Mouse (Mus musculus): ENCODE measurements around the gene Shoc2. TPM values are rescaled to one million over a fixed set of nuclear protein-coding genes. Genes with fewer than 3 reads are reported as not detected.
A peak's percentile ranks its signal among the peaks of the same experiment; 100 is the strongest.

Shoc2 gene
- polyA plus RNA-seq, 1 experiment from 2014 or later: 31.7 TPM

GRCm38 (mm10) chr19:53964910-53965633 lies 21.0 kb downstream of the Shoc2 start:
- TF ChIP-seq CTCF (IDR thresholded peaks at IDR 0.05; ENCODE audit: low read depth): no peak
- TF ChIP-seq EP300 (optimal IDR thresholded peaks at IDR 0.05): no peak
- DNase-seq (ENCODE audit: low spot score) (no peak), ATAC-seq (ENCODE audit: low FRiP score, low TSS enrichment) (no peak)
- Histone ChIP-seq H3K4me3 (ENCODE audit: low read depth, low read length) (no peak overlapping the region), H3K4me1 (replicated peaks; ENCODE audit: control insufficient read depth, insufficient read depth) (no peaks in the 10 kb centered on the region), H3K4me2 (replicated peaks; ENCODE audit: low read depth) (no peak overlapping the region), H3K27me3 (ENCODE audit: control insufficient read depth, insufficient read depth, low read length) (no peaks in the 10 kb centered on the region), H3K27ac (replicated peaks) (no peak overlapping the region), H3K9me3 (ENCODE audit: control insufficient read depth, low read length) (no peaks in the 10 kb centered on the region), H3K36me3 (ENCODE audit: control insufficient read depth, insufficient read depth, low read length) (no peaks in the 10 kb centered on the region), H3K9ac (ENCODE audit: low read length) (no peak overlapping the region)
- WGBS: 81% methylated on average over 10 of the region's 10 CpGs

GRCm38 (mm10) chr19:53969226-53969625 lies 25.1 kb downstream of the Shoc2 start:
- no peak overlapping the region for H3K9ac ChIP-seq (ENCODE audit: low read length)
- 76% methylated on average over 3 of the region's 3 CpGs for WGBS
- DNase-seq (ENCODE audit: low spot score) (no peak), ATAC-seq (ENCODE audit: low FRiP score, low TSS enrichment) (no peak)
- no peaks in the 10 kb centered on the region for H3K4me1 ChIP-seq (replicated peaks; ENCODE audit: control insufficient read depth, insufficient read depth)
- no peak overlapping the region for H3K27ac ChIP-seq (replicated peaks)
- no peak overlapping the region for H3K4me2 ChIP-seq (replicated peaks; ENCODE audit: low read depth)
- H3K9me3 ChIP-seq (ENCODE audit: control insufficient read depth, low read length): no peaks in the 10 kb centered on the region
- no peaks in the 10 kb centered on the region for H3K36me3 ChIP-seq (ENCODE audit: control insufficient read depth, insufficient read depth, low read length)
- TF ChIP-seq CTCF (IDR thresholded peaks at IDR 0.05; ENCODE audit: low read depth) (no peak), EP300 (optimal IDR thresholded peaks at IDR 0.05) (no peak)
- H3K4me3 ChIP-seq (ENCODE audit: low read depth, low read length): no peak overlapping the region
- H3K27me3 ChIP-seq (ENCODE audit: control insufficient read depth, insufficient read depth, low read length): no peaks in the 10 kb centered on the region

- DNase-seq (ENCODE audit: low spot score) (no peak), ATAC-seq (ENCODE audit: low FRiP score, low TSS enrichment) (no peak)
- H3K36me3 ChIP-seq (ENCODE audit: control insufficient read depth, insufficient read depth, low read length): no peaks in the 10 kb centered on the region
- H3K9ac ChIP-seq (ENCODE audit: low read length): no peak overlapping the region
- no peaks in the 10 kb centered on the region for H3K27me3 ChIP-seq (ENCODE audit: control insufficient read depth, insufficient read depth, low read length)
- no peaks in the 10 kb centered on the region for H3K4me1 ChIP-seq (replicated peaks; ENCODE audit: control insufficient read depth, insufficient read depth)
- H3K4me2 ChIP-seq (replicated peaks; ENCODE audit: low read depth): no peak overlapping the region
- no peaks in the 10 kb centered on the region for H3K9me3 ChIP-seq (ENCODE audit: control insufficient read depth, low read length)
- 80% methylated on average over 7 of the region's 7 CpGs for WGBS
- no peak overlapping the region for H3K4me3 ChIP-seq (ENCODE audit: low read depth, low read length)
- no peak overlapping the region for H3K27ac ChIP-seq (replicated peaks)
- TF ChIP-seq CTCF (IDR thresholded peaks at IDR 0.05; ENCODE audit: low read depth) (no peak), EP300 (optimal IDR thresholded peaks at IDR 0.05) (no peak)
These were observed 27.8 kb downstream of the Shoc2 start for GRCm38 (mm10) chr19:53971938-53972337.

GRCm38 (mm10) chr19:53973656-53974055 lies 29.6 kb downstream of the Shoc2 start:
- no peaks in the 10 kb centered on the region for H3K27me3 ChIP-seq (ENCODE audit: control insufficient read depth, insufficient read depth, low read length)

GRCm38 (mm10) chr19:53982041-53982440 lies 37.9 kb downstream of the Shoc2 start:
- DNase-seq (ENCODE audit: low spot score) (no peak), ATAC-seq (ENCODE audit: low FRiP score, low TSS enrichment) (no peak)
- TF ChIP-seq CTCF (IDR thresholded peaks at IDR 0.05; ENCODE audit: low read depth): no peak
- no peak for TF ChIP-seq EP300 (optimal IDR thresholded peaks at IDR 0.05)
- Histone ChIP-seq H3K4me1 (replicated peaks; ENCODE audit: control insufficient read depth, insufficient read depth) (no peaks in the 10 kb centered on the region), H3K9me3 (ENCODE audit: control insufficient read depth, low read length) (no peaks in the 10 kb centered on the region), H3K4me3 (ENCODE audit: low read depth, low read length) (no peak overlapping the region), H3K27me3 (ENCODE audit: control insufficient read depth, insufficient read depth, low read length) (no peaks in the 10 kb centered on the region), H3K36me3 (ENCODE audit: control insufficient read depth, insufficient read depth, low read length) (no peaks in the 10 kb centered on the region), H3K9ac (ENCODE audit: low read length) (no peak overlapping the region), H3K4me2 (replicated peaks; ENCODE audit: low read depth) (0 out of 2 replicates have a peak overlapping the region, but pooled peaks have one; percentile 11), H3K27ac (replicated peaks) (0 out of 2 replicates have a peak overlapping the region, but pooled peaks have one; percentile 20)
- 42% methylated on average over 3 of the region's 3 CpGs for WGBS

More at GRCm38 (mm10) chr19:53973656-53974055, 29.6 kb downstream of the Shoc2 start:
- Histone ChIP-seq H3K27ac (replicated peaks) (no peak overlapping the region), H3K9me3 (ENCODE audit: control insufficient read depth, low read length) (no peaks in the 10 kb centered on the region), H3K4me1 (replicated peaks; ENCODE audit: control insufficient read depth, insufficient read depth) (no peaks in the 10 kb centered on the region), H3K9ac (ENCODE audit: low read length) (no peak overlapping the region), H3K4me2 (replicated peaks; ENCODE audit: low read depth) (no peak overlapping the region), H3K4me3 (ENCODE audit: low read depth, low read length) (no peak overlapping the region), H3K36me3 (ENCODE audit: control insufficient read depth, insufficient read depth, low read length) (no peaks in the 10 kb centered on the region)
- 57% methylated on average over 1 of the region's 1 CpGs for WGBS
- DNase-seq (ENCODE audit: low spot score): no peak
- ATAC-seq (ENCODE audit: low FRiP score, low TSS enrichment): no peak
- TF ChIP-seq CTCF (IDR thresholded peaks at IDR 0.05; ENCODE audit: low read depth): no peak
- TF ChIP-seq EP300 (optimal IDR thresholded peaks at IDR 0.05): no peak

- H3K27ac ChIP-seq (replicated peaks): no peak overlapping the region
These were observed 39.2 kb downstream of the Shoc2 start for GRCm38 (mm10) chr19:53983336-53983735.

More at GRCm38 (mm10) chr19:53983336-53983735, 39.2 kb downstream of the Shoc2 start:
- ATAC-seq (ENCODE audit: low FRiP score, low TSS enrichment) (no peak), DNase-seq (ENCODE audit: low spot score) (no peak)
- 96% methylated on average over 1 of the region's 1 CpGs for WGBS
- TF ChIP-seq EP300 (optimal IDR thresholded peaks at IDR 0.05) (no peak), CTCF (IDR thresholded peaks at IDR 0.05; ENCODE audit: low read depth) (peak; percentile 34)
- Histone ChIP-seq H3K27me3 (ENCODE audit: control insufficient read depth, insufficient read depth, low read length) (no peaks in the 10 kb centered on the region), H3K36me3 (ENCODE audit: control insufficient read depth, insufficient read depth, low read length) (peaks cover 6% of the 10 kb centered on the region; the same call in 1 of the 2 replicates), H3K9me3 (ENCODE audit: control insufficient read depth, low read length) (no peaks in the 10 kb centered on the region), H3K4me2 (replicated peaks; ENCODE audit: low read depth) (no peak overlapping the region), H3K4me3 (ENCODE audit: low read depth, low read length) (no peak overlapping the region), H3K4me1 (replicated peaks; ENCODE audit: control insufficient read depth, insufficient read depth) (no peaks in the 10 kb centered on the region), H3K9ac (ENCODE audit: low read length) (no peak overlapping the region)
